In genomic region chr10:127269036-127269435, GRCm38 (mm10) we compare ENCODE assay signal across 11 mouse cellular contexts. TPM values are rescaled to one million over a fixed set of nuclear protein-coding genes. Genes with fewer than 3 reads are reported as not detected.
DNase-seq lines count a peak whose midpoint lies in the region; ATAC-seq lines count a peak whose summit lies in the region.
"Had no signal": no experiment of that assay in that cellular context is flagged by ENCODE, and none has a peak within 500 bp of the region (broad histone marks: within the 10 kb centered on the region; RNA-seq: fewer than 3 reads in every experiment).

No protein-coding gene starts in this region.

- no peak overlapping the region for H3K4me2 ChIP-seq in hindbrain, embryonic 15.5 days
- H3K4me2 ChIP-seq in hindbrain, embryonic 11.5 days (replicated peaks; ENCODE audit: low read depth, low read length), result no peak overlapping the region
- 0 out of 2 replicates have a peak overlapping the region, but pooled peaks have one; percentile 5 for H3K4me2 ChIP-seq in midbrain, embryonic 13.5 days (replicated peaks)
- H3K4me2 ChIP-seq in midbrain, embryonic 15.5 days, result no peak overlapping the region
- peak overlapping the region; percentile 17; the same call in 1 of the 2 replicates for H3K4me2 ChIP-seq in neural tube, embryonic 15.5 days

- peak; percentile 64 for DNase-seq in gastrocnemius, postnatal 14 days
- DNase-seq in gastrocnemius, adult 8-10 months (ENCODE audit: low spot score in 2 of 2), result no peak
- no peak for DNase-seq in hindbrain, embryonic 11.5 days (ENCODE audit: low spot score)
- no peak for DNase-seq in urinary bladder, postnatal 25 days (ENCODE audit: low spot score)
- DNase-seq: adrenal gland, postnatal 10 days; kidney, postnatal 14 days; layer of hippocampus, postnatal 36 days had no signal

- no peak for ATAC-seq in hindbrain, embryonic 15.5 days (ENCODE audit: low FRiP score, low read depth)
- ATAC-seq in hindbrain, embryonic 11.5 days (ENCODE audit: low FRiP score), result no peak
- no peak for ATAC-seq in midbrain, embryonic 13.5 days
- no peak for ATAC-seq in midbrain, embryonic 15.5 days (replicated peaks)
- no peak for ATAC-seq in neural tube, embryonic 15.5 days (ENCODE audit: low FRiP score)

- H3K9ac ChIP-seq in hindbrain, embryonic 15.5 days, result peak overlapping the region; percentile 2; the same call in 1 of the 2 replicates
- no peak overlapping the region; the same call in 1 of the 2 replicates for H3K9ac ChIP-seq in hindbrain, embryonic 11.5 days (ENCODE audit: low read depth, low read length)
- peak overlapping the region; percentile 39; the same call in 1 of the 2 replicates for H3K9ac ChIP-seq in midbrain, embryonic 13.5 days (replicated peaks)
- H3K9ac ChIP-seq in midbrain, embryonic 15.5 days, result no peak overlapping the region
- H3K9ac ChIP-seq in neural tube, embryonic 15.5 days (replicated peaks), result 0 out of 2 replicates have a peak overlapping the region, but pooled peaks have one; percentile 23

- no peak overlapping the region for H3K4me3 ChIP-seq in hindbrain, embryonic 15.5 days
- no peak overlapping the region for H3K4me3 ChIP-seq in hindbrain, embryonic 11.5 days (ENCODE audit: low read depth, low read length)
- H3K4me3 ChIP-seq in midbrain, embryonic 13.5 days (replicated peaks), result no peak overlapping the region
- H3K4me3 ChIP-seq in midbrain, embryonic 15.5 days, result no peak overlapping the region
- no peak overlapping the region for H3K4me3 ChIP-seq in neural tube, embryonic 15.5 days (replicated peaks)

- whole genome bisulfite sequencing in hindbrain, embryonic 15.5 days, result 60% methylated on average over 12 of the region's 12 CpGs
- 81% methylated on average over 12 of the region's 12 CpGs for WGBS in hindbrain, embryonic 11.5 days
- WGBS in midbrain, embryonic 13.5 days, result 86% methylated on average over 12 of the region's 12 CpGs
- WGBS in midbrain, embryonic 15.5 days, result 75% methylated on average over 12 of the region's 12 CpGs
- 54% methylated on average over 12 of the region's 12 CpGs for WGBS in neural tube, embryonic 15.5 days

- peaks cover 40% of the 10 kb centered on the region for H3K4me1 ChIP-seq in hindbrain, embryonic 15.5 days (replicated peaks)
- 0 out of 2 replicates have a peak, but pooled peaks cover 4% of the 10 kb centered on the region for H3K4me1 ChIP-seq in hindbrain, embryonic 11.5 days (replicated peaks; ENCODE audit: control insufficient read depth, insufficient read depth, low read length)
- H3K4me1 ChIP-seq in midbrain, embryonic 13.5 days (replicated peaks), result peaks cover 37% of the 10 kb centered on the region
- H3K4me1 ChIP-seq in midbrain, embryonic 15.5 days, result peaks cover 32% of the 10 kb centered on the region
- H3K4me1 ChIP-seq in neural tube, embryonic 15.5 days, result peaks cover 48% of the 10 kb centered on the region

- H3K9me3 ChIP-seq in hindbrain, embryonic 15.5 days, result no peaks in the 10 kb centered on the region
- H3K9me3 ChIP-seq in hindbrain, embryonic 11.5 days (ENCODE audit: control insufficient read depth, low read length), result no peaks in the 10 kb centered on the region
- H3K9me3 ChIP-seq in midbrain, embryonic 13.5 days, result no peaks in the 10 kb centered on the region
- no peaks in the 10 kb centered on the region for H3K9me3 ChIP-seq in midbrain, embryonic 15.5 days
- H3K9me3 ChIP-seq in neural tube, embryonic 15.5 days (replicated peaks), result no peaks in the 10 kb centered on the region

- intact Hi-C loops in gastrocnemius, postnatal 14 days (cut with DNase I; ENCODE audit: low total_unique reads), result no loop called here

- H3K36me3 ChIP-seq in hindbrain, embryonic 15.5 days, result peaks cover 34% of the 10 kb centered on the region
- no peaks in the 10 kb centered on the region for H3K36me3 ChIP-seq in hindbrain, embryonic 11.5 days (ENCODE audit: control insufficient read depth, insufficient read depth, low read length)
- H3K36me3 ChIP-seq in midbrain, embryonic 13.5 days, result peaks cover 55% of the 10 kb centered on the region
- peaks cover 6% of the 10 kb centered on the region; the same call in 1 of the 2 replicates for H3K36me3 ChIP-seq in midbrain, embryonic 15.5 days (replicated peaks)
- peaks cover 49% of the 10 kb centered on the region for H3K36me3 ChIP-seq in neural tube, embryonic 15.5 days

- 0 out of 2 replicates have a peak overlapping the region, but pooled peaks have one; percentile 3 for H3K27ac ChIP-seq in hindbrain, embryonic 15.5 days (replicated peaks)
- no peak overlapping the region for H3K27ac ChIP-seq in hindbrain, embryonic 11.5 days (ENCODE audit: low read depth, low read length)
- H3K27ac ChIP-seq in midbrain, embryonic 13.5 days, result no peak overlapping the region; the same call in 1 of the 2 replicates
- no peak overlapping the region for H3K27ac ChIP-seq in midbrain, embryonic 15.5 days
- 0 out of 2 replicates have a peak overlapping the region, but pooled peaks have one; percentile 15 for H3K27ac ChIP-seq in neural tube, embryonic 15.5 days (replicated peaks)

- H3K27me3 ChIP-seq in hindbrain, embryonic 15.5 days, result no peaks in the 10 kb centered on the region
- no peaks in the 10 kb centered on the region for H3K27me3 ChIP-seq in hindbrain, embryonic 11.5 days (ENCODE audit: control insufficient read depth, insufficient read depth, low read length)
- peaks cover 10% of the 10 kb centered on the region for H3K27me3 ChIP-seq in midbrain, embryonic 13.5 days
- no peaks in the 10 kb centered on the region for H3K27me3 ChIP-seq in midbrain, embryonic 15.5 days (replicated peaks)
- no peaks in the 10 kb centered on the region for H3K27me3 ChIP-seq in neural tube, embryonic 15.5 days (replicated peaks)

RNA-seq across cellular contexts. Expression of gene Dctn2, which starts 2.9 kb away (rescaled TPM):
- 100 to 1,000 TPM in 1 of 2 experiments, 10 to 100 TPM in 1; 99.8 to 103 TPM for total RNA-seq in gastrocnemius, postnatal 14 days (2021)
- 100 to 1,000 TPM in 2 of 4 experiments, 10 to 100 TPM in 2; 89.1 to 101 (median 99.3) TPM for total RNA-seq in gastrocnemius, adult 8-10 months (2022)
- 336 and 350 TPM in 2 replicates for polyA plus RNA-seq in hindbrain, embryonic 15.5 days (2015; fragmentation: Nextera tagmentation; extraction: Ambion mirVana)
- 210 and 214 TPM in 2 replicates for polyA plus RNA-seq in hindbrain, embryonic 11.5 days (2014; fragmentation: Nextera tagmentation; extraction: Ambion mirVana)
- polyA plus RNA-seq in midbrain, embryonic 13.5 days (2015; fragmentation: Nextera tagmentation; extraction: Ambion mirVana), result 310 TPM in 2 replicates
- polyA plus RNA-seq in midbrain, embryonic 15.5 days (2015; fragmentation: Nextera tagmentation; extraction: Ambion mirVana), result 355 and 362 TPM in 2 replicates
- polyA plus RNA-seq in neural tube, embryonic 15.5 days (2015; fragmentation: Nextera tagmentation; extraction: Ambion mirVana), result 304 and 335 TPM in 2 replicates

RNA-seq across cellular contexts. Expression of gene Kif5a, which starts 5.9 kb away (rescaled TPM):
- total RNA-seq in gastrocnemius, postnatal 14 days (2021), result under 1 TPM; 0.45 to 0.53 TPM
- under 1 TPM; 0.22 to 0.36 (median 0.29) TPM for total RNA-seq in gastrocnemius, adult 8-10 months (2022)
- polyA plus RNA-seq in hindbrain, embryonic 15.5 days (2015; fragmentation: Nextera tagmentation; extraction: Ambion mirVana), result 110 and 114 TPM in 2 replicates
- 41.4 and 42.2 TPM in 2 replicates for polyA plus RNA-seq in hindbrain, embryonic 11.5 days (2014; fragmentation: Nextera tagmentation; extraction: Ambion mirVana)
- polyA plus RNA-seq in midbrain, embryonic 13.5 days (2015; fragmentation: Nextera tagmentation; extraction: Ambion mirVana), result 73.0 and 76.7 TPM in 2 replicates
- 99.0 and 103 TPM in 2 replicates for polyA plus RNA-seq in midbrain, embryonic 15.5 days (2015; fragmentation: Nextera tagmentation; extraction: Ambion mirVana)
- 97.3 and 113 TPM in 2 replicates for polyA plus RNA-seq in neural tube, embryonic 15.5 days (2015; fragmentation: Nextera tagmentation; extraction: Ambion mirVana)

RNA-seq across cellular contexts. Expression of gene Mbd6, which starts 19.8 kb away (rescaled TPM):
- total RNA-seq in gastrocnemius, postnatal 14 days (2021), result 10 to 100 TPM; 16.1 to 17.1 TPM
- total RNA-seq in gastrocnemius, adult 8-10 months (2022), result 10 to 100 TPM; 16.0 to 20.8 (median 17.4) TPM
- 16.1 and 17.5 TPM in 2 replicates for polyA plus RNA-seq in hindbrain, embryonic 15.5 days (2015; fragmentation: Nextera tagmentation; extraction: Ambion mirVana)
- 14.2 and 17.5 TPM in 2 replicates for polyA plus RNA-seq in hindbrain, embryonic 11.5 days (2014; fragmentation: Nextera tagmentation; extraction: Ambion mirVana)
- 16.0 and 16.5 TPM in 2 replicates for polyA plus RNA-seq in midbrain, embryonic 13.5 days (2015; fragmentation: Nextera tagmentation; extraction: Ambion mirVana)
- 16.2 and 18.8 TPM in 2 replicates for polyA plus RNA-seq in midbrain, embryonic 15.5 days (2015; fragmentation: Nextera tagmentation; extraction: Ambion mirVana)
- 16.4 and 18.3 TPM in 2 replicates for polyA plus RNA-seq in neural tube, embryonic 15.5 days (2015; fragmentation: Nextera tagmentation; extraction: Ambion mirVana)

RNA-seq across cellular contexts. Expression of gene Mars, which starts 42.5 kb away (rescaled TPM):
- 10 to 100 TPM; 50.3 to 56.0 TPM for total RNA-seq in gastrocnemius, postnatal 14 days (2021)
- total RNA-seq in gastrocnemius, adult 8-10 months (2022), result 10 to 100 TPM; 59.2 to 76.6 (median 66.0) TPM
- 115 and 118 TPM in 2 replicates for polyA plus RNA-seq in hindbrain, embryonic 15.5 days (2015; fragmentation: Nextera tagmentation; extraction: Ambion mirVana)
- 173 and 179 TPM in 2 replicates for polyA plus RNA-seq in hindbrain, embryonic 11.5 days (2014; fragmentation: Nextera tagmentation; extraction: Ambion mirVana)
- 122 and 127 TPM in 2 replicates for polyA plus RNA-seq in midbrain, embryonic 13.5 days (2015; fragmentation: Nextera tagmentation; extraction: Ambion mirVana)
- 121 and 123 TPM in 2 replicates for polyA plus RNA-seq in midbrain, embryonic 15.5 days (2015; fragmentation: Nextera tagmentation; extraction: Ambion mirVana)
- polyA plus RNA-seq in neural tube, embryonic 15.5 days (2015; fragmentation: Nextera tagmentation; extraction: Ambion mirVana), result 108 and 115 TPM in 2 replicates

RNA-seq across cellular contexts. Expression of gene Arhgap9, which starts 52.7 kb away (rescaled TPM):
- 1 to 10 TPM; 1.3 to 2.1 TPM for total RNA-seq in gastrocnemius, postnatal 14 days (2021)
- 1 to 10 TPM in 1 of 4 experiments, under 1 TPM in 3; 0.39 to 1.2 (median 0.57) TPM for total RNA-seq in gastrocnemius, adult 8-10 months (2022)
- 0.86 and 1.5 TPM in 2 replicates for polyA plus RNA-seq in hindbrain, embryonic 15.5 days (2015; fragmentation: Nextera tagmentation; extraction: Ambion mirVana)
- polyA plus RNA-seq in hindbrain, embryonic 11.5 days (2014; fragmentation: Nextera tagmentation; extraction: Ambion mirVana), result 1.1 and 2.2 TPM in 2 replicates
- 0.77 and 1.4 TPM in 2 replicates for polyA plus RNA-seq in midbrain, embryonic 13.5 days (2015; fragmentation: Nextera tagmentation; extraction: Ambion mirVana)
- polyA plus RNA-seq in midbrain, embryonic 15.5 days (2015; fragmentation: Nextera tagmentation; extraction: Ambion mirVana), result 0.87 and 0.99 TPM in 2 replicates
- polyA plus RNA-seq in neural tube, embryonic 15.5 days (2015; fragmentation: Nextera tagmentation; extraction: Ambion mirVana), result 0.88 and 13.1 TPM in 2 replicates

Comparison
In these comparisons a context has a peak if more than half of its experiments do, and no peak if none do; other contexts are left out.
1. H3K27ac ChIP-seq: peak in hindbrain, embryonic 15.5 days (single experiment) and neural tube, embryonic 15.5 days (single experiment); none in hindbrain, embryonic 11.5 days (single experiment), midbrain, embryonic 13.5 days (single experiment) and midbrain, embryonic 15.5 days (single experiment).
2. H3K4me2 ChIP-seq: peak in midbrain, embryonic 13.5 days (single experiment) and neural tube, embryonic 15.5 days (single experiment); none in hindbrain, embryonic 15.5 days (single experiment), hindbrain, embryonic 11.5 days (single experiment) and midbrain, embryonic 15.5 days (single experiment).
3. H3K9ac ChIP-seq: peak in hindbrain, embryonic 15.5 days (single experiment), midbrain, embryonic 13.5 days (single experiment) and neural tube, embryonic 15.5 days (single experiment); none in hindbrain, embryonic 11.5 days (single experiment) and midbrain, embryonic 15.5 days (single experiment).